Mouse (Mus musculus): ENCODE data around the gene Cpvl. TPM values are rescaled to one million over a fixed set of nuclear protein-coding genes. Genes with fewer than 3 reads are reported as not detected.

The Cpvl gene
- total and polyA plus RNA-seq, 3 experiments: not detected

DNA sequence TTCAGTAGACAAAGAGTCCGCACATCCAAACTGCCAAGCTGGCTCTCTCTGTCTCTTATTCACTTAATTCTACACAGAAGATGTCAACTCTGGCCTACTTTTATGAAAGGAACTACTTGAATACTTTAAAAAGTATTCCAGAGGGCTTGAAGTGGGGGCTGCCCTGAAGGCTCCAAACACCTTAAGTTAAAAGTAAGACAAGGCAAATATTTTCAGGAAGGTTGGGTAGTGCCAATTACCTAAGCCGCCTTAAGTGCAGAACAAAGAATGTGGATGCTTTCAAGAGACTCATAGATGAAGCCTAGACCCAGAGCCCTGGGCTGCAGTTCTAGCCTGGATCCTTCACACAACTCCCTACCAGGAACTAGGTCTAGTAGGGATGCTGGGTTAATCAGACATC is 52.3 kb downstream of the Cpvl start:
- in situ Hi-C loops (cut with MboI; ENCODE audit: low pct_ligation_motif_present, low pct_unique_long_range_greater_than_20kb, low sequenced_read_pairs) (no loop called here), dilution Hi-C loops (cut with MboI; ENCODE audit: extremely low pct_ligation_motif_present, extremely low pct_unique_long_range_greater_than_20kb, low sequenced_read_pairs) (no loop called here)
- H3K27me3 ChIP-seq (replicated peaks): no peaks in the 10 kb centered on the region
- H3K36me3 ChIP-seq (replicated peaks in 1 of 2; ENCODE audit: control insufficient read depth in 1 of 2, insufficient read depth in 1 of 2, low read length in 1 of 2): no peaks in the 10 kb centered on the region
- H3K4me2 ChIP-seq (ENCODE audit: insufficient read depth, low read depth, poor library complexity, severe bottlenecking): no peak overlapping the region
- DNase-seq (ENCODE audit: extremely low read depth): no peak
- H3K4me1 ChIP-seq (ENCODE audit: control insufficient read depth in 1 of 2, insufficient read depth in 2 of 2): peaks cover 2 to 20% of the 10 kb centered on the region in 2 experiments; a peak in 3 of 4 replicates
- no peak overlapping the region for H3K9ac ChIP-seq (ENCODE audit: insufficient read depth, low read depth)
- no peaks in the 10 kb centered on the region for H3K9me3 ChIP-seq (replicated peaks; ENCODE audit: low read length)
- no peak overlapping the region for H3K4me3 ChIP-seq (replicated peaks in 1 of 3; ENCODE audit: low read depth in 2 of 3, low read length in 2 of 3, poor library complexity in 1 of 3)
- no peak overlapping the region for H3K27ac ChIP-seq (ENCODE audit: insufficient read depth, low read depth)
- TF ChIP-seq TBP (conservative IDR thresholded peaks at IDR 0.05; ENCODE audit: low read depth, low read length) (no peak), EP300 (IDR thresholded peaks at IDR 0.05; ENCODE audit: low read length) (no peak), ZNF384 (IDR thresholded peaks at IDR 0.05; ENCODE audit: low read depth, low read length) (no peak), POLR2A (IDR thresholded peaks at IDR 0.05; ENCODE audit: low read depth, low read length) (no peak), MAZ (IDR thresholded peaks at IDR 0.05; ENCODE audit: low read depth, low read length) (no peak), USF2 (conservative IDR thresholded peaks at IDR 0.05; ENCODE audit: low read depth, low read length) (no peak), ELF1 (IDR thresholded peaks at IDR 0.05; ENCODE audit: low read depth, low read length) (no peak), IRF4 (IDR thresholded peaks at IDR 0.05; ENCODE audit: low read depth, low read length) (no peak), JUND (conservative IDR thresholded peaks at IDR 0.05; ENCODE audit: low read depth, low read length) (no peak), JUN (IDR thresholded peaks at IDR 0.05; ENCODE audit: insufficient read depth, low read depth, low read length) (no peak), SMC3 (IDR thresholded peaks at IDR 0.05; ENCODE audit: low read depth, low read length) (no peak), CHD2 (IDR thresholded peaks at IDR 0.05; ENCODE audit: low read length) (no peak), ZMIZ1 (IDR thresholded peaks at IDR 0.05; ENCODE audit: low read depth, low read length) (no peak), PAX5 (IDR thresholded peaks at IDR 0.05; ENCODE audit: low read length) (no peak)
- H3K79me2 ChIP-seq (replicated peaks; ENCODE audit: control insufficient read depth, extremely low read depth, insufficient read depth, poor library complexity, severe bottlenecking): no peaks in the 10 kb centered on the region

DNA sequence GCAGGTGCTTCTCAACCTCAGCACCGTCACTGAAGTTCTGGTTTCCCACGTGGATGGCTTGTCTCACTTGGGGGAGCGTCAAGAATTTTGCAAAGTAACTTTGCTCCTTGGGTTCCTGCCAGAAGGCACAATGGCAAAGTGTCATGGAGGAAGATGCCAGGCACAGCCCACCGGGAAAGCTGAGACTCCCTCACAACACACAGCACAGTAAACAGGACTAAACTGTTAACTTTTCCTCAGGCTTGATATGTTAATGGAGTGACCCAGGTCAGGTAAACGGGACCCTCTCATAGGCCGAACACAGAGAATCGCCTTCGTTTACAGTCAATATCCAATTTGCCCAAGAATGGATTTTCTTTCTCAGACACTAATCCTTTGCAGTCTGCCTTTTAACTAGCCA is 53.3 kb downstream of the Cpvl start:
- no peaks in the 10 kb centered on the region for H3K36me3 ChIP-seq (replicated peaks in 1 of 2; ENCODE audit: control insufficient read depth in 1 of 2, insufficient read depth in 1 of 2, low read length in 1 of 2)
- no peak overlapping the region for H3K4me2 ChIP-seq (ENCODE audit: insufficient read depth, low read depth, poor library complexity, severe bottlenecking)
- no peak overlapping the region for H3K4me3 ChIP-seq (replicated peaks in 1 of 3; ENCODE audit: low read depth in 2 of 3, low read length in 2 of 3, poor library complexity in 1 of 3)
- H3K9me3 ChIP-seq (replicated peaks; ENCODE audit: low read length): no peaks in the 10 kb centered on the region
- dilution Hi-C loops (cut with MboI; ENCODE audit: extremely low pct_ligation_motif_present, extremely low pct_unique_long_range_greater_than_20kb, low sequenced_read_pairs): no loop called here
- DNase-seq (ENCODE audit: extremely low read depth): no peak
- no peaks in the 10 kb centered on the region for H3K27me3 ChIP-seq (replicated peaks)
- H3K79me2 ChIP-seq (replicated peaks; ENCODE audit: control insufficient read depth, extremely low read depth, insufficient read depth, poor library complexity, severe bottlenecking): no peaks in the 10 kb centered on the region
- no peak overlapping the region for H3K27ac ChIP-seq (ENCODE audit: insufficient read depth, low read depth)
- H3K4me1 ChIP-seq (ENCODE audit: control insufficient read depth in 1 of 2, insufficient read depth in 2 of 2): peaks cover 0 to 10% of the 10 kb centered on the region in 2 experiments; a peak in 2 of 4 replicates
- no peak overlapping the region for H3K9ac ChIP-seq (ENCODE audit: insufficient read depth, low read depth)
- in situ Hi-C loops (cut with MboI; ENCODE audit: low pct_ligation_motif_present, low pct_unique_long_range_greater_than_20kb, low sequenced_read_pairs): no loop called here
- TF ChIP-seq MXI1 (IDR thresholded peaks at IDR 0.05; ENCODE audit: low read depth, low read length): no peak
- TF ChIP-seq ETS1 (conservative IDR thresholded peaks at IDR 0.05; ENCODE audit: low read depth, low read length): no peak
- no peak for TF ChIP-seq MAZ (IDR thresholded peaks at IDR 0.05; ENCODE audit: low read depth, low read length)
- no peak for TF ChIP-seq CHD1 (IDR thresholded peaks at IDR 0.05; ENCODE audit: low read depth, low read length)

Data from CH12.LX (cell line).